In genomic region chr17:23725999-23726757, GRCm38 (mm10) we compare ENCODE assay signal across 8 mouse cellular contexts. TPM values are rescaled to one million over a fixed set of nuclear protein-coding genes. Genes with fewer than 3 reads are reported as not detected.
DNase-seq lines count a peak whose midpoint lies in the region; ATAC-seq lines count a peak whose summit lies in the region.

Gene Pkmyt1, plus strand, starts transcription at chr17:23726336.

- peaks cover 5% of the 10 kb centered on the region; the same call in 1 of the 2 replicates for H3K4me1 ChIP-seq in hindbrain, embryonic 12.5 days

- peak within 1 kb of the TSS; percentile 82 for H3K9ac ChIP-seq in hindbrain, embryonic 12.5 days

- peak; percentile 95 for DNase-seq in Muller cell, postnatal 12 days (ENCODE audit: inconsistent ontology term)
- peak; percentile 96 for DNase-seq in cerebellum, adult 9-11 months
- peak; percentile 89 to 94 for DNase-seq in frontal cortex, postnatal 10 days (ENCODE audit: low spot score in 2 of 2)
- DNase-seq in layer of hippocampus, postnatal 14 days (ENCODE audit: low spot score in 2 of 2): peak; percentile 91 to 94
- peak; percentile 97 for DNase-seq in lung, postnatal 14 days
- DNase-seq in retina, adult 2 months (ENCODE audit: low read depth, low spot score): peak; percentile 80
- peak; percentile 95 to 96 for DNase-seq in thymus, postnatal 36 days

- H3K27ac ChIP-seq in hindbrain, embryonic 12.5 days: peak within 1 kb of the TSS; percentile 73

- peak within 1 kb of the TSS; percentile 97 for H3K4me2 ChIP-seq in hindbrain, embryonic 12.5 days (replicated peaks)

- H3K36me3 ChIP-seq in hindbrain, embryonic 12.5 days: no peaks in the 10 kb centered on the region

- WGBS in hindbrain, embryonic 12.5 days: 2% methylated on average over 64 of the region's 73 CpGs

- H3K4me3 ChIP-seq in hindbrain, embryonic 12.5 days: peak within 1 kb of the TSS; percentile 88

- H3K27me3 ChIP-seq in hindbrain, embryonic 12.5 days: no peaks in the 10 kb centered on the region

- ATAC-seq in hindbrain, embryonic 12.5 days (ENCODE audit: low FRiP score): peak; percentile 95

- H3K9me3 ChIP-seq in hindbrain, embryonic 12.5 days (replicated peaks): no peaks in the 10 kb centered on the region

RNA-seq across cellular contexts. Expression of gene Pkmyt1, which starts in this region (rescaled TPM):
- polyA plus RNA-seq in hindbrain, embryonic 12.5 days (2016; fragmentation: Nextera tagmentation; extraction: Ambion mirVana): 29.1 and 31.2 TPM in 2 replicates
- total RNA-seq in layer of hippocampus, postnatal 14 days (2021): 1 to 10 TPM; 3.7 to 4.0 TPM

Comparison
In these comparisons a context has a peak if more than half of its experiments do, and no peak if none do; other contexts are left out.
1. Peak in every context shown above with its lines: DNase-seq, ATAC-seq, H3K4me3 ChIP-seq and H3K27ac ChIP-seq.